Mouse (Mus musculus) CH12.LX (cell line): ENCODE measurements at regions not wholly inside any gene's neighbourhood (a gene's known extent, or its start where the extent isn't known, plus 50 kb on each side); places are given as distances from the start of the nearest gene placed in this dataset.
A peak's percentile ranks its signal among the peaks of the same experiment; 100 is the strongest.

Source experiments
- DNase-seq: peaks from one replicate; pipeline ENCODE4 v3.0.0-alpha.2; 2013; ENCODE audit errors: extremely low read depth
- H3K27ac ChIP-seq: 2 replicates; pipeline ENCODE4 v1.5.1; 2012; ENCODE audit warnings: low read depth, mild to moderate bottlenecking, control low read depth, moderate library complexity; ENCODE audit not compliant: insufficient read depth
- H3K27me3 ChIP-seq: replicated peaks from 2 replicates; pipeline ENCODE3; 2012; ENCODE audit warnings: inconsistent platforms
- H3K36me3 ChIP-seq, 2 experiments: replicated peaks in 1 of 2; 2 replicates each; pipeline versions ENCODE3 to v1.6.1; 2012; ENCODE audit warnings: inconsistent platforms in 1 of 2, low read length in 1 of 2, mild to moderate bottlenecking in 1 of 2, mixed read lengths in 1 of 2, moderate library complexity in 1 of 2; ENCODE audit not compliant: control insufficient read depth in 1 of 2, insufficient read depth in 1 of 2
- H3K4me1 ChIP-seq, 2 experiments: 2 replicates each; pipeline ENCODE4 v1.6.1; 2012; ENCODE audit warnings: inconsistent platforms in 1 of 2, moderate library complexity in 1 of 2; ENCODE audit not compliant: insufficient read depth in 2 of 2, control insufficient read depth in 1 of 2
- H3K4me2 ChIP-seq: 2 replicates; pipeline ENCODE4 v1.6.1; 2012; ENCODE audit warnings: low read depth, mild to moderate bottlenecking, control low read depth; ENCODE audit not compliant: poor library complexity, insufficient read depth, severe bottlenecking
- H3K4me3 ChIP-seq, 3 experiments: fragments of 150-350 bp in 1 of 3; sonication (generic) in 1 of 3; replicated peaks in 1 of 3; 2 replicates each; pipeline versions ENCODE3 to v1.5.1; 2011 to 2012; ENCODE audit warnings: low read depth in 2 of 3, low read length in 2 of 3, mild to moderate bottlenecking in 2 of 3, moderate library complexity in 2 of 3, control low read depth in 1 of 3, improper control_type of control experiment in 1 of 3, inconsistent platforms in 1 of 3, mixed read lengths in 1 of 3; ENCODE audit not compliant: poor library complexity in 1 of 3
- H3K79me2 ChIP-seq: replicated peaks from 2 replicates; pipeline ENCODE4 v1.6.1; 2012; ENCODE audit warnings: mild to moderate bottlenecking, moderate library complexity; ENCODE audit not compliant: control insufficient read depth, poor library complexity, insufficient read depth, severe bottlenecking; ENCODE audit errors: extremely low read depth
- H3K9ac ChIP-seq: 2 replicates; pipeline ENCODE4 v1.6.1; 2012; ENCODE audit warnings: low read depth, mild to moderate bottlenecking, control low read depth, moderate library complexity; ENCODE audit not compliant: insufficient read depth
- H3K9me3 ChIP-seq: replicated peaks from 2 replicates; pipeline ENCODE3; 2012; ENCODE audit warnings: low read length, inconsistent platforms, mixed read lengths
- CHD2 ChIP-seq: IDR thresholded peaks from 2 replicates; pipeline ENCODE4 v1.6.1; 2011; ENCODE audit warnings: low read length, improper control_type of control experiment
- E2F4 ChIP-seq: IDR thresholded peaks from 2 replicates; pipeline ENCODE4 v1.6.1; 2011; ENCODE audit warnings: low read depth, low read length, improper control_type of control experiment; ENCODE audit not compliant: insufficient replicate concordance
- ELF1 ChIP-seq: IDR thresholded peaks from 2 replicates; pipeline ENCODE4 v1.6.1; 2014; ENCODE audit warnings: low read depth, mild to moderate bottlenecking, inconsistent platforms, low read length, improper control_type of control experiment
- GABPA ChIP-seq: IDR thresholded peaks from 2 replicates; pipeline ENCODE4 v1.6.1; 2012; ENCODE audit warnings: low read depth, low read length, improper control_type of control experiment, inconsistent platforms; ENCODE audit not compliant: insufficient replicate concordance
- KAT2A ChIP-seq: IDR thresholded peaks from 2 replicates; pipeline ENCODE4 v1.6.1; 2012; ENCODE audit warnings: low read length, improper control_type of control experiment, inconsistent platforms; ENCODE audit not compliant: insufficient replicate concordance
- MXI1 ChIP-seq: IDR thresholded peaks from 2 replicates; pipeline ENCODE4 v1.6.1; 2011; ENCODE audit warnings: mild to moderate bottlenecking, low read depth, low read length, improper control_type of control experiment
- NELFE ChIP-seq: IDR thresholded peaks from 2 replicates; pipeline ENCODE4 v1.6.1; 2011; ENCODE audit warnings: low read depth, low read length, improper control_type of control experiment
- NRF1 ChIP-seq: IDR thresholded peaks from 2 replicates; pipeline ENCODE4 v1.6.1; 2014; ENCODE audit warnings: low read depth, mild to moderate bottlenecking, inconsistent platforms, low read length, improper control_type of control experiment, moderate library complexity
- POLR2A ChIP-seq: IDR thresholded peaks from 2 replicates; pipeline ENCODE4 v1.6.1; 2011; ENCODE audit warnings: low read depth, mild to moderate bottlenecking, improper control_type of control experiment, low read length
- SMC3 ChIP-seq: IDR thresholded peaks from 2 replicates; pipeline ENCODE4 v1.6.1; 2011; ENCODE audit warnings: low read depth, low read length, improper control_type of control experiment
- TBP ChIP-seq: conservative IDR thresholded peaks from 2 replicates; pipeline ENCODE4 v1.6.1; 2011; ENCODE audit warnings: low read depth, low read length, improper control_type of control experiment
- TCF12 ChIP-seq: IDR thresholded peaks from 2 replicates; pipeline ENCODE4 v1.6.1; 2014; ENCODE audit warnings: low read depth, mild to moderate bottlenecking, inconsistent platforms, low read length, improper control_type of control experiment
- USF1 ChIP-seq: IDR thresholded peaks from 2 replicates; pipeline ENCODE4 v1.6.1; 2014; ENCODE audit warnings: low read depth, mild to moderate bottlenecking, inconsistent platforms, low read length, improper control_type of control experiment
- USF2 ChIP-seq: conservative IDR thresholded peaks from 2 replicates; pipeline ENCODE4 v1.6.1; 2011; ENCODE audit warnings: low read depth, low read length, improper control_type of control experiment
- ZKSCAN1 ChIP-seq: IDR thresholded peaks from 2 replicates; pipeline ENCODE4 v1.6.1; 2012; ENCODE audit warnings: low read depth, inconsistent platforms, low read length, improper control_type of control experiment, borderline replicate concordance
- ZNF384 ChIP-seq: IDR thresholded peaks from 2 replicates; pipeline ENCODE4 v1.6.1; 2012; ENCODE audit warnings: low read depth, low read length, improper control_type of control experiment, inconsistent platforms
- dilution Hi-C: fragments of 300-500 bp; cut with MboI; formaldehyde crosslinking; loops from 2 replicates; pipeline ENCODE4 v1.14.3; 2020; ENCODE audit warnings: low sequenced_read_pairs; ENCODE audit not compliant: extremely low pct_unique_long_range_greater_than_20kb, extremely low pct_ligation_motif_present
- in situ Hi-C: fragments of 300-500 bp; cut with MboI; formaldehyde crosslinking; loops from 3 replicates; pipeline ENCODE4 v1.14.3; 2019; ENCODE audit warnings: low sequenced_read_pairs, low pct_ligation_motif_present, low pct_unique_long_range_greater_than_20kb, mixed read lengths

DNA sequence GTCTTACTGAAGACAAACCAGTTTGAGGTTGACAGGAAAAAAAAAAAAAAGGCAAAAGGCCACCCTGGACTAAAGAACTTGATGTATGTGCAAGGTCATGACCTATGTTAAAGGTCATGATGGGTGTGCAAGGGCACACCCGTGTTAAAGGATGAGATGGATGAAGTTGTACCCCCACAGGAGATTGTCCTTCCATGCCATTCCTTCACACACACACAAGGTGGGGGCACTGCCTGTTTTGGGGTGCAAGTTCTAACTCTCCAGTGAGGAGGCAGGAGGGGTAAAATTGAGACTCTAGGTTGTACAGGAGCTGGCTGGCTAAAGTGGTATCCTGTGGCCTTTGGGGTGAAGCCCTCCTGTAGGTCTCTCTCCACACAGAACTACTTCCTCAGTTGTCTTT, 583.2 kb upstream of the Nrp1 start:
- no peaks in the 10 kb centered on the region for H3K79me2 ChIP-seq
- H3K4me1 ChIP-seq: peaks cover 9 to 67% of the 10 kb centered on the region in 2 experiments
- no peak overlapping the region for H3K9ac ChIP-seq
- dilution Hi-C loops: no loop called here
- TF ChIP-seq NELFE: no peak
- TF ChIP-seq ZNF384: no peak
- TF ChIP-seq CHD2: no peak
- no peak for TF ChIP-seq ELF1
- no peak for TF ChIP-seq ZKSCAN1
- TF ChIP-seq USF1: no peak
- no peak for TF ChIP-seq E2F4
- TF ChIP-seq GABPA: no peak
- TF ChIP-seq KAT2A: no peak
- TF ChIP-seq POLR2A: no peak
- no peak for TF ChIP-seq TBP
- TF ChIP-seq USF2: no peak
- H3K27ac ChIP-seq: no peak overlapping the region
- in situ Hi-C loops: no loop called here
- no peaks in the 10 kb centered on the region for H3K27me3 ChIP-seq
- H3K36me3 ChIP-seq: no peaks in the 10 kb centered on the region
- no peak for DNase-seq
- H3K9me3 ChIP-seq: no peaks in the 10 kb centered on the region
- H3K4me2 ChIP-seq: no peak overlapping the region
- H3K4me3 ChIP-seq: no peak overlapping the region

GRCm38 (mm10) chr8:127775747-127776146, 582.7 kb upstream of the Nrp1 start:
- no peak overlapping the region for H3K4me2 ChIP-seq
- no peak for DNase-seq
- H3K9ac ChIP-seq: no peak overlapping the region
- H3K27ac ChIP-seq: no peak overlapping the region
- no peaks in the 10 kb centered on the region for H3K36me3 ChIP-seq
- TF ChIP-seq USF2 (no peak), MXI1 (0 out of 2 replicates have a peak, but pooled peaks have one; percentile 19)
- H3K4me3 ChIP-seq: no peak overlapping the region
- H3K27me3 ChIP-seq: no peaks in the 10 kb centered on the region
- no peaks in the 10 kb centered on the region for H3K9me3 ChIP-seq
- in situ Hi-C loops (no loop called here), dilution Hi-C loops (no loop called here)
- no peaks in the 10 kb centered on the region for H3K79me2 ChIP-seq
- peaks cover 9 to 71% of the 10 kb centered on the region in 2 experiments for H3K4me1 ChIP-seq

DNA sequence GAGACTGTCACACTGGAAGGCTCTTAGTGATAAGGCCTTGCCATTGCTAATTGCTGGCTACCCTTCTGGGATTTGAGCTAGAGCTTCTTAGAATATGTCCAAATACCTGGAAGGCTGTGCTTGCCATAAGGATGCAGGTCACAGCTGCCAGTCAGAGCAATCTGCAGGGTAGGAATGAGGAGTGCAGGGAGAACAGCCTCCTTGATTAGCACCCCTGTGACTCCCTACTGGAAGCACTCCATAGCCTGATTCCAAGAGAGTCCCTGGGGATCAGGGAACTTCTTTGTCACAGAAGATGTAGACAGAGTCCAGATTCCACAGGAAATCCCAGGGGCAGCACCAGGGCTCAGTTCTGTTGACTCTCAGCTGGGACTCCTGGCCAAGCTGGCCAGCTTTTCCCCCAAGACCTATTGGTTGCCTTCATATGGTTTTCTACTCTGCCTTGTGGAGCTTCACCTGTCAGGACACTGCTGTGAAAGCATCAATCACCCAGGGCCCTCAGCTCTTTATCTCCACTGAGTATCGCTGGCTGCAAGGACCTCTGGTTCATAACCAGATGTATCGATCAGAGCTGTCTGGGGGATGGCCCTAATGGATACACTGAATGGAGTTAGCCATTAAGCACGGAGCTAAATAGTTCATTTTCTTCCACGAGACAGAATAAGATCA, 579.9 kb upstream of the Nrp1 start:
- in situ Hi-C loops (no loop called here), dilution Hi-C loops (no loop called here)
- Histone ChIP-seq H3K4me2 (no peak overlapping the region), H3K27me3 (no peaks in the 10 kb centered on the region), H3K36me3 (no peaks in the 10 kb centered on the region), H3K27ac (no peak overlapping the region), H3K9me3 (no peaks in the 10 kb centered on the region), H3K9ac (no peak overlapping the region), H3K4me3 (no peak overlapping the region), H3K79me2 (no peaks in the 10 kb centered on the region), H3K4me1 (peaks cover 2 to 60% of the 10 kb centered on the region in 2 experiments; a peak in 3 of 4 replicates)
- no peak for DNase-seq
- TF ChIP-seq MXI1 (no peak), USF2 (no peak), E2F4 (no peak), NRF1 (no peak), SMC3 (no peak), TCF12 (no peak), GABPA (no peak)
